Mouse (Mus musculus) kidney, adult 2 months (tissue): ENCODE measurements at regions not wholly inside any gene's neighbourhood (a gene's known extent, or its start where the extent isn't known, plus 50 kb on each side); places are given as distances from the start of the nearest gene placed in this dataset.

ENCODE experiments used
- CTCF ChIP-seq: fragments of 200-500 bp; conservative IDR thresholded peaks from 2 replicates; pipeline ENCODE4 v1.5.1; 2011; ENCODE audit warnings: low read depth, mild to moderate bottlenecking, control low read depth, low read length, moderate library complexity, mixed read lengths; ENCODE audit not compliant: insufficient read depth, insufficient read length
- POLR2A ChIP-seq: fragments of 200-500 bp; IDR thresholded peaks from one replicate; pipeline ENCODE4 v1.6.1; 2011; ENCODE audit warnings: low read depth, low read length, control low read depth

DNA sequence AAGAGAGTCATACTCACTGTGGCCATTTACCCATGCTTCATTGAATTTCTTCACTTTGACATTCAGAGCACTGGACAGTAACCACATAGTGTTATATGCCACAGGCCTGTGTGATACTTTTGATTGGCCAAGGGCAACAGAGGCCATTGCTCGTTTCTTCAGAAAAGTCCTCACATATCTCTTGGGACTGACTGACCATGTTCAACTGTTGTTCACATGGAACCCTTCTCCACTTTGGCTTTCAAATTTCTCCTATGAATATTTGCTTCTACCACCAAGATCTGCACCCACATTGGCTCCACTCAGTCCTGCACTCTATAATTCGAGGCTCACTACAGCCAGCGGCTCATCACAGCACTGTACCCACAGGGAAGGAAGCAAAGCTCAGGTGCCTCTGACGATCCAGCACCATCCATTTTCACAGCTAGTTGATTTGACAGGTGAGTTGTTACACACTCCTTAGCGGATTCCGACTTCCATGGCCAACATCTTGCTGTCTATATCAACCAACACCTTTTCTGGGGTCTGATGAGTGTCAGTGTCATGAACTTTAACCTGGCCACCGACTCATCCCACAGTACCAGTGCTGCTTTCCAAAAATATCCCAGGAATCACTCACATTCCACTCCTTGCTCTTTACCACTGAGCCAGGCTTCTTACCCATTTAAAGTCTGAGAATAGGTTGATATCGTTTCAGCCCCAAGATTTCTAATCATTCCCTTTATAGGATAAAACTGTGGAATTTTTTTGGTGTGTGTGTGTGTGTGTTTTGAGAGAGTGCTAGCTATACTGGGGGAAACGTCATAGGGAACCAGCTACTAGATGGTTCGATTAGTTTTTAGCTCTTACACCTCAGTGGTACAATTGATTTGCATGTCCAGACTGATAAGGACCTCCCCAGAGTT, 76.3 kb upstream of the Alkbh8 start:
- no peak for TF ChIP-seq CTCF
- TF ChIP-seq POLR2A, result no peak
